In genomic region chr10:51869409-51869808, GRCm38 (mm10) we compare ENCODE assay signal across 19 mouse cellular contexts.
"Had no signal": no experiment of that assay in that cellular context is flagged by ENCODE, and none has a peak within 500 bp of the region (broad histone marks: within the 10 kb centered on the region; RNA-seq: fewer than 3 reads in every experiment).

No protein-coding gene starts in this region.

- H3K36me3 ChIP-seq: lung, embryonic 15.5 days; midbrain, embryonic 13.5 days; midbrain, embryonic 15.5 days; neural tube, embryonic 13.5 days; neural tube, embryonic 15.5 days; stomach, embryonic 15.5 days had no signal

- H3K4me2 ChIP-seq: lung, embryonic 15.5 days; midbrain, embryonic 11.5 days; midbrain, embryonic 13.5 days; midbrain, embryonic 15.5 days; neural tube, embryonic 13.5 days; neural tube, embryonic 15.5 days; stomach, embryonic 15.5 days had no signal

- DNase-seq: liver, postnatal 0 days; lung, adult 2 months; lung, postnatal 14 days; lung, postnatal 36 days; right cerebral cortex, postnatal 14 days; thymus, adult 2 months; thymus, postnatal 14 days; thymus, postnatal 36 days had no signal

- H3K9me3 ChIP-seq: lung, embryonic 15.5 days; megakaryocyte, embryonic 14.5 days; midbrain, embryonic 13.5 days; midbrain, embryonic 15.5 days; neural tube, embryonic 13.5 days; neural tube, embryonic 15.5 days; stomach, embryonic 15.5 days had no signal

- H3K27ac ChIP-seq: lung, embryonic 15.5 days; macrophage; midbrain, embryonic 13.5 days; midbrain, embryonic 15.5 days; neural tube, embryonic 13.5 days; neural tube, embryonic 15.5 days; stomach, embryonic 15.5 days; stomach, postnatal 0 days had no signal

- H3K4me3 ChIP-seq: lung, embryonic 15.5 days; megakaryocyte, embryonic 14.5 days; midbrain, embryonic 13.5 days; midbrain, embryonic 15.5 days; neural tube, embryonic 13.5 days; neural tube, embryonic 15.5 days; stomach, embryonic 15.5 days had no signal

- H3K27me3 ChIP-seq: lung, embryonic 15.5 days; megakaryocyte, embryonic 14.5 days; midbrain, embryonic 13.5 days; midbrain, embryonic 15.5 days; neural tube, embryonic 13.5 days; neural tube, embryonic 15.5 days; stomach, embryonic 15.5 days had no signal

- H3K4me1 ChIP-seq: lung, embryonic 15.5 days; megakaryocyte, embryonic 14.5 days; midbrain, embryonic 13.5 days; midbrain, embryonic 15.5 days; neural tube, embryonic 13.5 days; neural tube, embryonic 15.5 days; stomach, embryonic 15.5 days had no signal

- H3K9ac ChIP-seq: liver, postnatal 0 days; lung, embryonic 15.5 days; midbrain, embryonic 13.5 days; midbrain, embryonic 15.5 days; neural tube, embryonic 13.5 days; neural tube, embryonic 15.5 days; stomach, embryonic 15.5 days had no signal

- ATAC-seq: liver, postnatal 0 days; lung, postnatal 0 days; midbrain, embryonic 13.5 days; midbrain, embryonic 15.5 days had no signal
